Mouse (Mus musculus): ENCODE measurements at regions not wholly inside any gene's neighbourhood (a gene's known extent, or its start where the extent isn't known, plus 50 kb on each side); places are given as distances from the start of the nearest gene placed in this dataset.

DNA sequence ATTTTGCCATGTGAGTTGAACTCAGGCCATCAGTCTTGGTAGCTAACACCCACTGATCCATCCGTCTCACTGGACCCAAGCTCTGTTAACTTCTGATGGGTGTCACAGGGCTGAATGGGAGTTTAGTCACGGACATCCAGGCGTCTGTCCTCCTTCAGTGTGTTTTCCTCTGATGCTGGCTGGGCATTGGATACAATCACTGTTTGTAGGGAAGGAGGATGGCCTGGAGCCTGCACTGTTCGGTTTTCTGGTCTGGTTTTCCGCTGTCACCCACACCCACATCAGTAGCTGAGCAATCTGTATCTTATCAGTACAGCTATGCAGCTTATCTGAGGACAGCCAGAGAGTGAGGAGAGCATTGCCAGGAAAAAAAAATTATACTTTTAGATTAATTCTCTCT lies 207.7 kb upstream of the Pde3a start:
- 0 out of 2 replicates have a peak overlapping the region, but pooled peaks have one; percentile 26 for H3K4me2 ChIP-seq (ENCODE audit: low read depth, low read length)
- peak; percentile 85 for ATAC-seq
- WGBS = 45% methylated on average over 5 of the region's 5 CpGs

DNA sequence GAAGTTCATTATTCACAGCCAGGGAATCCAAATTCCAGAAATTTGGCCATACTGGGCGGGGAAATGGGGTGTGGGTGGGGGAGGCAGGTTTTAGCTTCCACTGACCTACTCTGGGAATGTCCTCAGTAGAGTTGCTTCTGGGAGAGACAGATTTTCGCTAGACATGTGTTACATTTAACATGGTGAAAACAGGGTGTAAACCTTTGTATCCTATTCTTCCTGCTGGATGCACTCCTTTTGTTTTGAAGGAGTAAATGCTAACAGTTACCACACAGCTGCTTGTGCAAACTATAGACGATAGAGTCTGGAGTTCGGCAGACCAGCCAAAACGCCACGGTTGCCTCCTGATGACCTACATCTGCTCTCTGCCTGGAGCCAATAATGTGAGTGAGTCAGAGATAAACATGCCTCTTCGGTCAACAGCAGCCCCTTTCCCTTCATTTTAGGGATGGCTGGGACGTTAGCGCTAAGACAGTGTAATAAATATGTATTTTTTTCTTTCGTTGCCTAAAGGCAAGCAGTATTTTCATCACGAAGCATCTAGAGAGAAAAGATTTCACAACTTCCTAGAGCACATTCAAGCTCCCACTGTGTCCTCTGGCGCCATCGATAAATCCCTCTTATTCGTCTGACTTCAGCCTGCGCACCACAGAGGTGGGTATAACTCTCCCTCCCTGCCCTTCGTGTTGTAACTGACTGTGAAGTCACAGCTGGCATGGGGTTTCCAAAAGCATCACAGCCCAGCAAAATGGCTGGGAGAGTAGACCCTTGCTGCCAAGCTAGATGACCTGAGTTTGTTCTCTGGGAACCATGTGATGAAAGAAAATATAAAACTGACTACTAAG lies 207.1 kb upstream of the Pde3a start:
- H3K4me2 ChIP-seq (ENCODE audit: low read depth, low read length) = peak overlapping the region; percentile 26; the same call in 1 of the 2 replicates
- WGBS = 45% methylated on average over 16 of the region's 16 CpGs

More for the DNA sequence above, 207.7 kb upstream of the Pde3a start:
- Histone ChIP-seq H3K4me3 (ENCODE audit: low read length) (no peak overlapping the region), H3K9me3 (ENCODE audit: control insufficient read depth, low read length) (no peaks in the 10 kb centered on the region), H3K4me1 (ENCODE audit: control insufficient read depth, insufficient read depth, low read length) (peaks cover 13% of the 10 kb centered on the region), H3K36me3 (ENCODE audit: control insufficient read depth, insufficient read depth, low read length) (no peaks in the 10 kb centered on the region), H3K9ac (ENCODE audit: low read depth, low read length) (no peak overlapping the region), H3K27me3 (replicated peaks; ENCODE audit: control insufficient read depth, insufficient read depth, low read length) (no peaks in the 10 kb centered on the region), H3K27ac (ENCODE audit: low read length) (peak overlapping the region; percentile 61)

DNA sequence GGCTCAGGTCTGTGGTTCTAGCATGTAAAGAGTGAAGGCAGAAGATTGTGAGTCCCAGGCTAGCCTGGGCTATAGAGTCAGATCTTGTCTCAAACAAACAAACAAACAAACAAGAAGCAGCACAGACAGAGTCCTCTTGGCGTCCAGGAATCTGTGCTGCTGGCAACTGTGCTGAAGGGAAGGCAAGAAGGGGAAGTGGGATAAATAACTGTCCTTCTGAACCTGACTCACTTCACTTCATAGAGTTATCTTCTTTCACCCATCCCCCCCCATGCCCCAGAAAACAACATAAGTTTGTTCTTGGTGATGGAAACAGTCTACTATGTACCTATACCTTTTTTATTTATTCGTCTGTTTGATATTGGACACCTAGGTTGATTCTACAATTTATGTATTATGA lies 200.8 kb upstream of the Pde3a start:
- no peaks in the 10 kb centered on the region for H3K9me3 ChIP-seq (ENCODE audit: control insufficient read depth, low read length)
- ATAC-seq = no peak
- H3K27ac ChIP-seq (ENCODE audit: low read length) = no peak overlapping the region
- H3K4me2 ChIP-seq (ENCODE audit: low read depth, low read length) = no peak overlapping the region
- H3K36me3 ChIP-seq (ENCODE audit: control insufficient read depth, insufficient read depth, low read length) = no peaks in the 10 kb centered on the region
- no peaks in the 10 kb centered on the region for H3K4me1 ChIP-seq (ENCODE audit: control insufficient read depth, insufficient read depth, low read length)
- no peak overlapping the region for H3K9ac ChIP-seq (ENCODE audit: low read depth, low read length)
- WGBS = 92% methylated on average over 2 of the region's 2 CpGs
- no peak overlapping the region for H3K4me3 ChIP-seq (ENCODE audit: low read length)
- H3K27me3 ChIP-seq (replicated peaks; ENCODE audit: control insufficient read depth, insufficient read depth, low read length) = no peaks in the 10 kb centered on the region

More for the DNA sequence above, 207.1 kb upstream of the Pde3a start:
- no peak overlapping the region for H3K9ac ChIP-seq (ENCODE audit: low read depth, low read length)
- H3K27ac ChIP-seq (ENCODE audit: low read length) = peak overlapping the region; percentile 61
- peaks cover 13% of the 10 kb centered on the region for H3K4me1 ChIP-seq (ENCODE audit: control insufficient read depth, insufficient read depth, low read length)
- no peaks in the 10 kb centered on the region for H3K27me3 ChIP-seq (replicated peaks; ENCODE audit: control insufficient read depth, insufficient read depth, low read length)
- peak; percentile 82 for ATAC-seq
- H3K36me3 ChIP-seq (ENCODE audit: control insufficient read depth, insufficient read depth, low read length) = no peaks in the 10 kb centered on the region
- H3K9me3 ChIP-seq (ENCODE audit: control insufficient read depth, low read length) = no peaks in the 10 kb centered on the region
- H3K4me3 ChIP-seq (ENCODE audit: low read length) = no peak overlapping the region

DNA sequence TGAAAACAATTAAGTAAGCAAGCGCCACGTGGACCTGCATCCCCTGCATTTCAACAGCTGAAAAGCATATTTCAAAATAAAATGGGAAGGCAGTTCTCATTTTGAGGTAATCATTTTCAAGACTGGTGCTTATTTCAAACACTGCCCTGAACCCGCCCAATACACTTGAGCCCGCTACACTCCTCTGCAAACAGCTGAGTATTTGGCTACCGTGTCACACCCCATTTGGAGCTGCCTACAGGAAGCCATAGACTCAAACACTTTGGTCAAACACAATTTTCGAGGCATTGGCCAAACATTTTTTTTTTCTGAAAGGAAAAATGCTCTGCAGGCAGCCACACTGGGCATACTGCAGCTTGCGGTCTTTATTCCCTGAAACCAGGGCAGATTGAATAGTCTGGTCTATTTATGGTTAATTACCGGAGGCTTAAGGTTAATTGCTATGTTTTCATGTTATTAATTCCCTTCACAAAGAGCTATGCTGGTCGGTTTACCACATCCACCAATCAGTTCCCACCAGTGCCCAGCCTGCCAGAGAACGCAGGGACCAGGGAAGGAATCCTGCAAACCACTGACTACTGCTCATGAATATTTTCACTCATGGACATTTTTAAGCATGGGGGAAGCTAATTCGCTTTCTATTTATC lies 198.9 kb upstream of the Pde3a start:
- WGBS = 64% methylated on average over 11 of the region's 11 CpGs
- no peak overlapping the region for H3K9ac ChIP-seq (ENCODE audit: low read depth, low read length)
- ATAC-seq = no peak
- H3K27me3 ChIP-seq (replicated peaks; ENCODE audit: control insufficient read depth, insufficient read depth, low read length) = no peaks in the 10 kb centered on the region
- no peaks in the 10 kb centered on the region for H3K4me1 ChIP-seq (ENCODE audit: control insufficient read depth, insufficient read depth, low read length)
- H3K4me3 ChIP-seq (ENCODE audit: low read length) = no peak overlapping the region
- H3K36me3 ChIP-seq (ENCODE audit: control insufficient read depth, insufficient read depth, low read length) = no peaks in the 10 kb centered on the region
- no peak overlapping the region for H3K27ac ChIP-seq (ENCODE audit: low read length)
- H3K9me3 ChIP-seq (ENCODE audit: control insufficient read depth, low read length) = no peaks in the 10 kb centered on the region
- H3K4me2 ChIP-seq (ENCODE audit: low read depth, low read length) = no peak overlapping the region

DNA sequence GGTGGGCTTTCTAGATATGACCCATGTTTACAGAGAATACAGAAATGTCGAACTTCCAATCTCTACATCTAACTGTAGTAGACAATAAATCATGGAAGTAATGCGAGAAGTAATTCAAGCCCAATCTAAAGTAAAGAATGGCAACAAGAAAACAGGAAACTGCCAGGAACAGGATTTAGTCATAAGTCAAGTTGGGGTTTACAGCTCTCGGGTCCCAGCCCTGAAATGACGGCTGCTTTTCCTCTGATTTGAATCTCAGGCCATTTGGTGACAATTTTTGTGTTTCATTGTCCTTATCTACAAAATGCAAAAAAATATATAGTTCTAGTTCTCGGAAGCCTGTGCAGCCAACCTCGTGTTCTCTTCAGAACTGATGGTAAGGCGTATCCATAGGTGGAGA lies 195.0 kb upstream of the Pde3a start:
- H3K27me3 ChIP-seq (replicated peaks; ENCODE audit: control insufficient read depth, insufficient read depth, low read length) = no peaks in the 10 kb centered on the region
- no peak overlapping the region for H3K4me2 ChIP-seq (ENCODE audit: low read depth, low read length)
- ATAC-seq = no peak
- H3K9ac ChIP-seq (ENCODE audit: low read depth, low read length) = no peak overlapping the region
- H3K27ac ChIP-seq (ENCODE audit: low read length) = no peak overlapping the region
- H3K9me3 ChIP-seq (ENCODE audit: control insufficient read depth, low read length) = peaks cover 5% of the 10 kb centered on the region; the same call in 1 of the 2 replicates
- no peaks in the 10 kb centered on the region for H3K4me1 ChIP-seq (ENCODE audit: control insufficient read depth, insufficient read depth, low read length)
- no peaks in the 10 kb centered on the region for H3K36me3 ChIP-seq (ENCODE audit: control insufficient read depth, insufficient read depth, low read length)
- no peak overlapping the region for H3K4me3 ChIP-seq (ENCODE audit: low read length)
- WGBS = 77% methylated on average over 7 of the region's 7 CpGs

DNA sequence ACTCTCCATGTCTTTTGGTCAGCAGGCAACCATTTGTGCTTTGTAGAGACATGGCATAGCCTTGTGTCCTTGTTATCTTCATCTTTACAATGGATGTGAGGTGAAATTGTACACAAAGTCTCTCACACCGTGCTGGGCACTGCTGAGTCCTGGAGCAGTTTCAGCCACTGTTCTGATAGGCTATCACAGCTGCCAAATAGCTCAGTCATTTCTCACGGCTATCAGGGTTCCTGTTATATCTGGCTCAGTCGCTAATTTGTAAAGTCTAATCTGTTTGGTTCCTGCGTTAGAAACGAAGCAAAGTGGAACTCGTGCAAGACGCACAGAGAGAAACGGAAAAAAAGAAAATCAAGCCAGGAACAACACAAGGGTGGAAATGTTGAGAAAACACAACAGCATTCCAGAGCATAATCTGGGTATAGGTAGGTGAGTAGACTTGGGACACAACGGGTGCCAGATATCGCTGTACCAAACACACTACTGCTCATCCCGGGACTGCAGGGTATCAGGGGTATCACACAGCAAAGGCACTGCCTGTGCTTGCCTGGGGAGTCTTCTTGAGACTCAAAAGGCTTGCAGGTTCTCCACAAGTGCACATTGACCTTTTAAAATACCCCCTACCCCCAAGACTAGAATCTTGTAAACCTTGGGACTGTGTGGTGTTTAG lies 189.7 kb upstream of the Pde3a start:
- Histone ChIP-seq H3K4me3 (ENCODE audit: low read length) (no peak overlapping the region), H3K9me3 (ENCODE audit: control insufficient read depth, low read length) (peaks cover 5% of the 10 kb centered on the region; the same call in 1 of the 2 replicates), H3K36me3 (ENCODE audit: control insufficient read depth, insufficient read depth, low read length) (no peaks in the 10 kb centered on the region), H3K4me1 (ENCODE audit: control insufficient read depth, insufficient read depth, low read length) (no peaks in the 10 kb centered on the region), H3K27me3 (replicated peaks; ENCODE audit: control insufficient read depth, insufficient read depth, low read length) (no peaks in the 10 kb centered on the region), H3K4me2 (ENCODE audit: low read depth, low read length) (no peak overlapping the region), H3K9ac (ENCODE audit: low read depth, low read length) (no peak overlapping the region), H3K27ac (ENCODE audit: low read length) (no peak overlapping the region)
- no peak for ATAC-seq
- 94% methylated on average over 11 of the region's 11 CpGs for WGBS

DNA sequence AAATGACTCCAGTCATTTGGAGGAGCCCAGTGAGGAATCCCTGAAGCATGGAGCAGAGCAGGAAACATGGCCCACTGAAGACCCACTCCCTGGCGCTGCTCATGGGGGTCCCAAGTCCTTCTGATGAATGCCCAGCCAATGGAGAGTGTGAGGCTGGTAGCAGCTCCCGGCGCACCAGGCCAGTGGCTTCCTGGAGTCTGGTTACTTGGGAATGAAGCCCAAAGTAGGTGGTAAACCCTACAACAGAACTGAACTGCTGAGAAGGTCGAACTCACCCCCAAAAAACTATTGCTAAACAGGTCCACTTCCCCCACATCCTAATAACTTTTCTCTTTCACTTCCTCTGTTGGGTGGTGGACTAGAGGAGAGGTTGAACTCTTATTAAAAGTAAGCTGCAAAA lies 183.3 kb upstream of the Pde3a start:
- no peaks in the 10 kb centered on the region for H3K27me3 ChIP-seq (replicated peaks; ENCODE audit: control insufficient read depth, insufficient read depth, low read length)
- H3K9me3 ChIP-seq (ENCODE audit: control insufficient read depth, low read length) = no peaks in the 10 kb centered on the region
- H3K36me3 ChIP-seq (ENCODE audit: control insufficient read depth, insufficient read depth, low read length) = no peaks in the 10 kb centered on the region
- no peak for ATAC-seq
- H3K4me3 ChIP-seq (ENCODE audit: low read length) = no peak overlapping the region
- no peaks in the 10 kb centered on the region for H3K4me1 ChIP-seq (ENCODE audit: control insufficient read depth, insufficient read depth, low read length)
- WGBS = 82% methylated on average over 4 of the region's 4 CpGs
- H3K4me2 ChIP-seq (ENCODE audit: low read depth, low read length) = no peak overlapping the region
- H3K9ac ChIP-seq (ENCODE audit: low read depth, low read length) = no peak overlapping the region
- H3K27ac ChIP-seq (ENCODE audit: low read length) = no peak overlapping the region

DNA sequence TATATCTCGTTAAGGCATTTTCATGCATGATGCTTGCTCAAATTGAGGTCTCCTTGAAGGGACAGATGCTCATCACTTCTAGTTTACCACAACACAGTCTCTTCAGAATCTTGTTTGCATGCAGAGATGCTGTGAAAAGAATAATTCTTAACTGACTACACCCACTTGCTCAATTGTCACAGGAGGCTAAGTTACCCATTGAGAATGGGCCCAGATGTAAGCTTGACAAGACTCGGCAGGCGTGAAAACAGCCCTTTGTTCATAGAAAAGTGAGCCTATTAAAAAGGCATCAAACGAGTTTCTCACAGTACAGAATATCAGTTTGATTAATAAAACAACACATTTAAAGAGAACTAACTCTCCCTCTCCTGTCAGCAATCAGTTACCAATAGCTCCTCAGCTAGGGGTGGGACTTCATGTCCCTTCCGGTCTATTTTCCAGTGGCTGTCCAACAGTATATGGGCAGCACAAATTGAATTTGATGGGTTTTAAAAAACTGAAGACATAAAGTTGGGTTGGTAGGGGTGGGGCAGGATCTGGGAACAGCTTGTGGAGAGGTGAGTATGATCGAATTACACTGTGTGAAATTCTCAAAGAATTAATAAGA lies 180.1 kb upstream of the Pde3a start:
- no peak for ATAC-seq
- Histone ChIP-seq H3K27me3 (replicated peaks; ENCODE audit: control insufficient read depth, insufficient read depth, low read length) (no peaks in the 10 kb centered on the region), H3K4me2 (ENCODE audit: low read depth, low read length) (no peak overlapping the region), H3K27ac (ENCODE audit: low read length) (no peak overlapping the region), H3K4me3 (ENCODE audit: low read length) (no peak overlapping the region), H3K9ac (ENCODE audit: low read depth, low read length) (no peak overlapping the region), H3K9me3 (ENCODE audit: control insufficient read depth, low read length) (no peaks in the 10 kb centered on the region), H3K36me3 (ENCODE audit: control insufficient read depth, insufficient read depth, low read length) (no peaks in the 10 kb centered on the region), H3K4me1 (ENCODE audit: control insufficient read depth, insufficient read depth, low read length) (no peaks in the 10 kb centered on the region)
- WGBS = 82% methylated on average over 6 of the region's 6 CpGs

DNA sequence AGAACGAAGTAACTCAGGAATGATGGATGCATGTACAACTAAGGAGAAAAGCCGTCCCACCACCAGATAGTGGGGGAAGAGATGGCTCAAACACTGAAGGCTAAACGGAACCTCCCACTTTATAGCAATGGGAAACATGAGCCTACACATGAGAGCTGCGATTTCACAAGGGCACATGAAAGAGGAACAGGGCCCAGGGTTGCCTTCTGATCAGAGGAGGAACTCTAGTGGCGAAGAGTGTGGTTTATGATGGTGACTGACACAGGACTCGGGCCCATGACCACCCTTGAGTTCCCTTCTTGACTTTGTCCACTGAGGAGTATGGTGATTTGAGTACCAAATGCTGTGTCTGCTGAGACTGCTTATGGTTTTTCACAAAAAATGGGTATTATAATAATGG lies 179.2 kb upstream of the Pde3a start:
- H3K9ac ChIP-seq (ENCODE audit: low read depth, low read length) = no peak overlapping the region
- H3K36me3 ChIP-seq (ENCODE audit: control insufficient read depth, insufficient read depth, low read length) = no peaks in the 10 kb centered on the region
- no peaks in the 10 kb centered on the region for H3K27me3 ChIP-seq (replicated peaks; ENCODE audit: control insufficient read depth, insufficient read depth, low read length)
- no peaks in the 10 kb centered on the region for H3K9me3 ChIP-seq (ENCODE audit: control insufficient read depth, low read length)
- no peak overlapping the region for H3K4me2 ChIP-seq (ENCODE audit: low read depth, low read length)
- no peak overlapping the region for H3K27ac ChIP-seq (ENCODE audit: low read length)
- no peak overlapping the region for H3K4me3 ChIP-seq (ENCODE audit: low read length)
- H3K4me1 ChIP-seq (ENCODE audit: control insufficient read depth, insufficient read depth, low read length) = no peaks in the 10 kb centered on the region
- ATAC-seq = no peak
- WGBS = 92% methylated on average over 6 of the region's 6 CpGs
